Mouse (Mus musculus) megakaryocyte, embryonic 14.5 days (primary cell): ENCODE results near the gene Dad1.

Experiments used
- FLI1 ChIP-seq: IDR thresholded peaks from 2 replicates; pipeline ENCODE4 v1.6.1; 2012; ENCODE audit warnings: low read length, inconsistent platforms, mixed read lengths
- GATA1 ChIP-seq: IDR thresholded peaks from 3 replicates; pipeline ENCODE4 v1.6.1; 2012; ENCODE audit warnings: mixed read lengths, low read length, inconsistent platforms, borderline replicate concordance

DNA sequence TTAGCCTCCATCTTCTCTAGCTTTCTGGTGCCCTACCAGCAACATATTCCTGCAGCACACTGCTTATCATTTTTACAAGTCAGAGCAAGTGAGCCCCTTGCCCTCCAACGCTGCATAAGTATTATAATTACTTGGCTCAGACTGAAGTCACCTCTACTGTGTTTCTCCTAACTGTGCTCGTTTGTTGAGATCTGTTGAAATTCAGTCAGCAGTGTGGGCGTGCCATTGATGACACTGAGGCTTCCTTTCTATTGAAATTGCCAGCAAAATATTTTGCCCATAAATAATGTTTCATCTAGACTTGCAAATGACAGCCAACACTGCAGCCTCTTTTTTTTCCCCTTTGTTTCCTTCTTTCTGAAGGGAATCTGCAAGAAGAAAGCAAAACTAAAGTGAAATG lies 56.2 kb downstream of the Dad1 start:
- no peak for TF ChIP-seq GATA1
- TF ChIP-seq FLI1, result no peak
